Mouse (Mus musculus) C2C12 (cell line): ENCODE data around the gene Cxcl5.

Experiments
- CEBPB ChIP-seq: IDR thresholded peaks from one replicate; pipeline ENCODE4 v1.6.1; 2011; ENCODE audit warnings: low read depth, mild to moderate bottlenecking, control low read depth, moderate library complexity
- CTCF ChIP-seq: IDR thresholded peaks from one replicate; pipeline ENCODE4 v1.5.1; 2011; ENCODE audit not compliant: control insufficient read depth, insufficient read depth, insufficient read length
- MAX ChIP-seq: IDR thresholded peaks from one replicate; pipeline ENCODE4 v1.6.1; 2011; ENCODE audit warnings: mild to moderate bottlenecking, control low read depth
- MYOD1 ChIP-seq: IDR thresholded peaks from one replicate; pipeline ENCODE4 v1.6.1; 2011; ENCODE audit warnings: low read depth; ENCODE audit not compliant: control insufficient read depth, insufficient read length
- MYOG ChIP-seq: IDR thresholded peaks from one replicate; pipeline ENCODE4 v1.6.1; 2011; ENCODE audit not compliant: control insufficient read depth, insufficient read length; ENCODE audit errors: extremely low read depth
- USF1 ChIP-seq: IDR thresholded peaks from one replicate; pipeline ENCODE4 v1.6.1; 2011; ENCODE audit warnings: low read depth, mild to moderate bottlenecking, control low read depth, moderate library complexity

- TF ChIP-seq MYOG (no peak), MYOD1 (peak; percentile 31), MAX (peak; percentile 88), CTCF (no peak), USF1 (no peak), CEBPB (no peak)
These were observed 4.9 kb downstream of the Cxcl5 start for GRCm38 (mm10) chr5:90763912-90764665.
